Mouse (Mus musculus): Measurements from ENCODE around the gene Bik. TPM values are rescaled to one million over a fixed set of nuclear protein-coding genes. Genes with fewer than 3 reads are reported as not detected.
"Not testable (repeated sequence)": the region's sequence is repeated elsewhere in the genome, so short reads cannot be mapped to it uniquely, and the experiment has no call there.

Gene Bik
- total RNA-seq, 2 experiments from 2014 or later: 0.50 to 1.2 TPM

DNA sequence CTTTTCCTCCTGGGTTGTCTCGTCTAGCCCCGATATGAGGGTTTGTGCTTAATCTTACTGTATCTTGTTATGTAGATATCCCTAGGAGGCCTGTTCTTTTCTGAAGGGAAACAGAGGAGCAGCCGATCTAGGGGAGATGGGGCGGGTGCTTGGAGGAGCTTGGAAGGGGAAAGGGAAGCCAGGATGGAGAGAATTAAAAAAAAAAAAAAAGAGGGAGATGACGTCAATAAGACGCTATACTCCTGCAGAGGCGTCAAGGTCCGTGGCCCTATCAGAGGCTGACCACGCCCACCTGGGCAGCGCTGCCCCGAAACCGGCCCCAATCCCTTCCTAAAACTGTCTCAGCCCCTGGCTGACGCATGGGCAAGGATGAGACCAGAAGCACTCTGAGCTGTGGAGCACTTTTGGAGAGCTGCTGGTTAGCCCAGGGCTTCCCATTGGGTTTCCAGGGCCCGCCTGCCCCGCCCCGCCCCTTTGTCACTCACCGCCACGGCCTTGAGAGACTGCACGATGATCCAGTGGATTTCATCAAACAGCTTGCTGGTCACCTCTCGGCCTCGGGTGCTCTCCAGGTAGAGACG lies 30.8 kb upstream of the Bik start:
- DNase-seq: no peak
- Histone ChIP-seq H3K4me3 (no peak overlapping the region), H3K27ac (no peak overlapping the region)
- no peak for TF ChIP-seq CTCF (IDR thresholded peaks at IDR 0.05)
- intact Hi-C loops (cut with DNase I): no loop called here

DNA sequence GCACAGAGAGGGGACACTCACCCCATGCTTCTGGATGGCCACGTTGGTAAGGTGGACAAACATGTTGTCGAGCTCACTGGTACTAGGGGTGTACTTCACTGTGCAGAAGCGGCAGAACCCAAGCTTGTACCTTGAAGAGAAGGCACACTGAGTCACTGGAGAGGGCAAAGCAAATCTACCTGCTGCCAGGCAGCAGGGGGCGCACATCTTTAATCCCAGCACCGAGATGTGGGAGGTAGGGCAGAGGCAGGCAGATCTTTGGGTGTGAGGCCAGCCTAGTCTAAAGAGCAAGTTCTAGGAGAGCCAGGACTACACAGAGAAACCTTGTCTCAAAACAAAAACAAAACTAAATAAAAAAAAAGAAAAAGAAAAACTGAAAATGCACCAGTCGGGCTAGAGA lies 29.4 kb upstream of the Bik start:
- intact Hi-C loops (cut with DNase I): no loop called here
- no peak for DNase-seq
- Histone ChIP-seq H3K27ac (no peak overlapping the region), H3K4me3 (no peak overlapping the region)
- peak; percentile 22; the same call in 1 of the 2 replicates for TF ChIP-seq CTCF (IDR thresholded peaks at IDR 0.05)

DNA sequence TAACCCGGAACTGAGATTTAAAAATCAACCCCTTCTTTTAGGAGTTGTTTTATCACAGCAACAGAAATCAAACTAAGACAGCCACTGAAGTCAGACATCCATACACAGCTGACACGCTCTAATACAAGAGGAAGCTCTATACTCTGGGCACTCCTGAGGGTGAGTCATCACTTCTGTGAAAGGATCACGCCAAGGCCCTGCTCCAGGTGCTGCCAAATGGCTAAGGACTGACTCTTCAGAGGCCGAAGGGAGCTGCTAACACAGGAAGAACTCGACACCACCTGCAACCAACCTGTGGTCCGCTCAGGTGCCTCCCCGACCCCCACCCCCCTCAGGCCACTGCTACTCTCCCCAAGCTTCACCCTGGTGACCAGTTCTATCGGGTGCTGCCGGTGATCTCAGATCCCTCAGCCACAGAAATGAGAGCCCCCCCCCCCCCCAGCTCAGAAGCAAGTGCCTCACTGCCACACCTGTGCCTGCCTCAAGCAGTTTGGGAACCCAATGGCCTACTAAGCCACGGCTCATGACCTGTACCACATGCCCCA lies 27.4 kb upstream of the Bik start:
- intact Hi-C loops (cut with DNase I): no loop called here
- TF ChIP-seq CTCF (IDR thresholded peaks at IDR 0.05): no peak
- H3K4me3 ChIP-seq: no peak overlapping the region
- no peak overlapping the region for H3K27ac ChIP-seq
- no peak for DNase-seq

DNA sequence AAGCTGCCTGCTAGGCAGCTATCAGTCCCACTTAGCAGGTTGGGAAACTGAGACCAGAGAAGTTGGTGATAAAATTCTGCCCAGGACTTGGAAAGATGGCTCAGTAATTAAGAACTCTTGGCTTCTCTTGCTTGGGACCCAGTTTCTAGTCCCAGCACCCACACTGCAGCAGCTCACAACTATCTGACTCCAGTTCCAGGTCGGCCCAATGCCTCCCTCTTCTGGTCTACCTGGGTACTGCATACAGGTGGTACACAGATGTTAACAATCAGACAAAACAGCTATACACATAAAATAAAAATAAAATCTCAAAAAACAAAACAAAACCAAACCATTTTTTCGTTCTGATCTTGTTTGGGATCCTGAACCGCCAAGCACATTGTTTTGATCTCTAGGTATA lies 26.3 kb upstream of the Bik start:
- H3K4me3 ChIP-seq: no peak overlapping the region
- no peak for DNase-seq
- no peak overlapping the region for H3K27ac ChIP-seq
- TF ChIP-seq CTCF (IDR thresholded peaks at IDR 0.05): peak; percentile 79
- intact Hi-C loops (cut with DNase I): no loop called here

DNA sequence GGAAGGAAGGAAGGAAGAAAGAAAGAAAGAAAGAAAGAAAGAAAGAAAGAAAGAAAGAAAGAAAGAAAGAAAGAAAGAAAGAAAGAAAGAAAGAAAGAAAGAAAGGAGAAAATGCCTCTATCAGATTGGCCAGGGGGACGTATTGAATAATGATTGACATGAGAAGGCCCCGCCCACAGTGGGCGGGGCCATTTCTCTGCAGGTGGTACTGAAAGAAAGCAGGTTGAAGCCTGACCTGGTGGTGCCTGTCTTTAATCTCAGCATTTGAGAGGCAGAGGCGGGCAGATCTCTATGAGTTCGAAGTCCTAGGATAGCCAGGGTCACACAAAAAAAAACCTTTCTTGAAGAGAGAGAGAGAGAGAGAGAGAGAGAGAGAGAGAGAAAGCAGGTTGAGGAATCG lies 25.2 kb upstream of the Bik start:
- H3K27ac ChIP-seq; DNase-seq; intact Hi-C loops (cut with DNase I); H3K4me3 ChIP-seq: not testable (repeated sequence)

DNA sequence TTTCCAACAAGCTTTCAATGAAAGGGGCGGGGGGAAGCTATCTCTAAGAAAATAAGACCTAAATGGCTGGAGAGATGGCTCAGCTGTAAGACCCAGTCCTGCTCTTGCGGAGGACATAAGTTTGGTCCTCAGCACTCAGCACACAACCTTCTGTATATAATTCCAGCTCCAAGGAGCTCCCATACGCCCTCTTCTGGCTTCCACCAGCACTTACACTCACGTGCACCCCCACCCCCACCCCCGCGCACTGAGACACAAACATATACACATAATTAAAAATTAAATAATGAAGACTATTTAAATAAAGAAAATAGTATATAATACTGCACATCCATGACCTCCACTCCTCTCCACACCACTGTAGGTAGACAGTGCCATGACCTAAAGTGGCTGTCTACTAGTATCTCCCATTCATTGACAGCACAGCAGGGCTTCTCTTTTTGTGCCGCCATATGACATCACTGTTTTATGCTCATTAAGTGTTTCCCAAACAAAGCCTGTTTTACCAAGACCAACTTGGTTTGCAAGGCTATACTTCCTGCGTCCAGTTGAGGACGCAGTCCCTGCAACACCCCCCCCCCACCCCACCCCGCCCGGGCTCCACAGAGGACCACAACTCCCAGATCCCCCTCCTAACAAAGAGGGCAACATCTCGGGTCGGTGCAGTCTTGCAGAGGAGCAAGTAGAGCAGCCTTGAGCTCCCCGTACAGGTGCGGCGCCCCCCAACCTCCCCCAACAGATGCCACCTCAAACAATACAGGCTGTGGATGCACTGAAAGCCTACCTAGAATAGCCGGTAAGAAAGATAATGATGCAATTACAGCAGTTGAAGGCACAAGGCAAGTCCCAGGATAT lies 16.5 kb upstream of the Bik start:
- H3K27ac ChIP-seq: peak overlapping the region; percentile 60
- TF ChIP-seq CTCF (IDR thresholded peaks at IDR 0.05): no peak
- no peak for DNase-seq
- peak overlapping the region; percentile 77 for H3K4me3 ChIP-seq
- intact Hi-C loops (cut with DNase I): loop anchor here (10.0 kb wide), 1 partner anchor 695 kb away; no protein-coding TSS in a partner anchor

DNA sequence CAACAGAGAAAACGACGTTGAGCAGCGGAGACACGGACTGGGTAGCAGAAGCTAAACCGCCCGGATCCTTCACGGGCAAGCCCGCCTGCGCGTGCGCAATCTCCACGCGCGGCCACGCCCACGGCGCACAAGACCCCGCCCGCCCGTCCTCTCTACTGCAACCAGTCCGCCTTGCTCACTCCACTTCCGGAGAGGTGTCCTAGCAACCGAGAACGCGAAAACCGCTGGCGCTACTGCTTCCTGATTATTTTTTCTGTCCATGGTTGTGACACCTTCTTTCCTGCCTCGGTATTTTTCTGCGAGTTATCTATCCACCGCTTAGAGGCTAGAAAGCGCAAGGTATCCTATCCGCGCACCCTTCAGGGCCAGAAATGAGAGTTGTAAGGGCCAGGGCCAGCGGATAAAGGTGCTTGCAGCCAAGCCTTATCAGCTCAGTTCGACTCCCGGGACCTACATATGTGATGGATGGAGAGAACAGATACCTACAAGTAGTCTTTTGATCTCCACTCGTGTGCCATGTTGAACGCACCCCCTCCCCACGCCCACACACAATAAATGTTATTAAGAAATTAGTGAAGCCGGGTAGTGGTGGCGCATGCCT lies 15.8 kb upstream of the Bik start, which contains the start of gene Ttll1:
Gene Ttll1 (minus strand): TSS at position 89 of the 601 bp plus-strand sequence.
- intact Hi-C loops (cut with DNase I): loop anchor here (10.0 kb wide), 1 partner anchor 696 kb away; no protein-coding TSS in a partner anchor
- Histone ChIP-seq H3K27ac (peak within 1 kb of the TSS; percentile 60), H3K4me3 (peak within 1 kb of the TSS; percentile 77)
- DNase-seq: peak; percentile 95
- TF ChIP-seq CTCF (IDR thresholded peaks at IDR 0.05): no peak

DNA sequence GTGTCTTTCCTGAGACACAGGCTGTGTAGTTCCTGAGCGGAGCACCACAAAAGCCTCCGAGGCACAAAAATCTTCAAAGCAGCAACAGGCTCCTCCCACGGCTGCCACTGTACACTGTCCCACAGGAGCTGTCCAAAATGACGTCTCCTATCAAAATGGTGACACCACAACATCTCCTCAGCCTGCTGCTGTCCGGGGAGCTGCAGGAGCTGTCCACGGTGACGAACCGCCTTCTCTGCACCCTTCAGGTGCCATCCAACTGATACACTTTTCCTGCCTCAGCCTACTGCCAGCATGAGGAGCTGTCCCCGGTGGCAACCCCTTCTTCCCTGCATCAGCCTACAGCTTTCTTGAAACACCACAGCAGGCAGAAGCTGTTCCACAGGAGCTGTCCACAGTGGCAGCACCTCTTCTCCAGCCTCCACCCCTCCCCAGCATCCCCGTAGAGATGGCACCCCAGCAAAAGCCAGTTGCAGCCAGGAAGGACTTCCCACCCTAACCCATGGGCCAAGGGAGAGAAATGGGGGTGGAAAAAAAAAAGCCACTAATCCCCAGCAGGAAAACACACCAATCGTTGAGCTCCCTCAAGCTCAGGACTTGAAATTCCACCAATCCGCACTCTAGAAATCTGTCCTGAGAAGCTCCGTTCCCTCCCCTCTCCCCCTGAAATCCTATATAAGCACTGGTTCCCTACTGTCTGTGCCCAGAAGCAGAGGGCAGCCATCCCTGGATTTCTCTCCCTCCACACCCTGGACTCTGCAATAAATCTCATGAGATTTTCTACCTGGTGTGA lies 14.0 kb upstream of the Bik start:
- intact Hi-C loops (cut with DNase I): loop anchor here (10.0 kb wide), 1 partner anchor 698 kb away; no protein-coding TSS in a partner anchor
- no peak for DNase-seq
- H3K27ac ChIP-seq: no peak overlapping the region
- TF ChIP-seq CTCF (IDR thresholded peaks at IDR 0.05): no peak
- H3K4me3 ChIP-seq: no peak overlapping the region

DNA sequence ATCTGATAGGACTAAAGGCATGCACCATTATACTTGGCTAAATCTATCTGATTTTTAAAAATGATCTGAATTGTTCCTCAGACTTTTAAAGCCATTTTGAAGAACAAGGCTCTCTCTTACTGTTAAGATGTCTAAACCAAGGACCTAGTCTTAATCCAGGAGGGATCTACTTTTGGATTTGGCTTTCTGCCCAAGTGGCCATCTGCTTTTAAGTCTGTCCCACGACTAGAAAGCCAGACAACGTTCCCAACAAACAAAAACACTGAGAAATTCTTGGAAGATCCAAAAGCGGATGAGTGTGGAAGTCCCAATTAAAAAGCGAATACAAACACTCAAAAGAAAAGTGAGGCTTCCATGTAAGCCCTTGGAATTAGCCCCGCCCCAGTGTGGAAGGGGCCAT lies 11.6 kb upstream of the Bik start:
- Histone ChIP-seq H3K27ac (no peak overlapping the region), H3K4me3 (no peak overlapping the region)
- no peak for TF ChIP-seq CTCF (IDR thresholded peaks at IDR 0.05)
- DNase-seq: no peak
- intact Hi-C loops (cut with DNase I): loop anchor here (5.0 to 10.0 kb wide), 3 partner anchors 133 to 700 kb away; no protein-coding TSS in a partner anchor

DNA sequence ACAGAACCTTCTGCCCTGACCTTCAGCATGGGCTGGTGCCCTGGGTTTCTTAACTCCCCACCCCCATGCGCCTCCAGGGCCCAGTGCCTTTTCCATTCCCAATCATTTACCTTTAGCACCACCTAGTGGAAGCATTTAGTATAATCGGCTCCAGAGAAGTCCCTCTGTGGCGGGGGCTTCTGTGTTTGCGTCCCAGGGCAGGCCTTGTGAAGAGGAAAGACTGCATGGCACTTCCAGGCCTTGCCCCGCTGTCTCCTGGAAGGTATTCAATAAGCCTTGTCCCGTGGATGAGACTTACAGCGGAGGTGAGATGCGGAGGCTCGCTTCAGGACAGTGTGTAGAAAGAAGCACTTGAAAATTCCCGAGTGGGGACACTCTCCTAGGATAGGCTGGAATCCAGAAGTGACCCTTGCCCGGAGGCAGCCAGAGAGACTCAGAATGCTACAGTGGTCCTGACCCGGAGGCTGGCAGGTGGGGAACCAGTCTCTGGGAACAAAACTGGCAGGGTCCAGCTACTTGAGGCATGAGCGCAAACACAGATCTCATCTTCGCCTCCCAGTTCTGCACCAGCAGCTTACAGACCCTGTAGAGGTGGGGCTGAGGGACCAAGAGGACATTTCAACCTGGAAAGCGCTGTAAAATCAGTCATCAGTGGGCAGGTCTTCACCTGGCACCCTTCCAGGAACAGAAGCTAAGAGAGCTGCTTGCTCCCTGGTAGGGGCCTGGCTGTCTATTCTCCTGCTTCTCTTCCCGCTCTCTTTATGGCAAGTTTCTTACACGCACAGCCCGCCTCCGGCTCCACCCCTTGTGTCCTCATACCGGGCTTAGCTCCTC lies 8.2 kb upstream of the Bik start:
- TF ChIP-seq CTCF (IDR thresholded peaks at IDR 0.05): peak; percentile 80
- peak; percentile 77 for DNase-seq
- Histone ChIP-seq H3K4me3 (no peak overlapping the region), H3K27ac (0 out of 2 replicates have a peak overlapping the region, but pooled peaks have one; percentile 21)
- intact Hi-C loops (cut with DNase I): loop anchor here (5.0 to 10.0 kb wide), 3 partner anchors 136 to 704 kb away; no protein-coding TSS in a partner anchor

DNA sequence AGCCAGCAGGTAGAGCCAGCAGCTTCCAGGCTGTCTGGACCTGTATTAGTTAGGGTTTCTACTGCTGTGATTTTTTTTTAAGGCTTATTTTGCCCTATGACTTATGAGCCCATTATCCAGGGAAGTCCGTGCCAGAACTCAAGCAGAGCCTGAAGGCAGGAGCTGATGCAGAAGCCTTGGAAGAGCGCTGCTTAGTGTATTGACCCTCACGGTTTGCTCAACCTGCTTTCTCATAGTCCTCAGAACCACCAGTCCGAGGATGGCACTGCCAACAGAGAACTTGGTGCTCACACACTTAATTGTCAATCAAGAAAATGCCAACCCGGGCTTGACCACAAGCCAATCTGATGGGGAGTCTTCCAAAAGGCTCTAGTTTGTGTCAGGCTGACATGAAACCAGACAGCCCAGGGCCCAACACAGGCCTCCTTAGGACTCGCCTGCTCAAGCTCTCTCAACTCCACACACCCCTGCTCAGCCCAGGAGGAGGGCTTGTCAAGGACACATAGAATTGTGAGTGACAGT lies 5.7 kb upstream of the Bik start:
- 0 out of 2 replicates have a peak overlapping the region, but pooled peaks have one; percentile 0 for H3K27ac ChIP-seq
- intact Hi-C loops (cut with DNase I): no loop called here
- no peak for TF ChIP-seq CTCF (IDR thresholded peaks at IDR 0.05)

More for the DNA sequence above, 5.7 kb upstream of the Bik start:
- no peak overlapping the region for H3K4me3 ChIP-seq
- DNase-seq: no peak

Measured in gastrocnemius, adult 2 months (tissue).